Mouse (Mus musculus): ENCODE measurements around the gene Plscr3.
A peak's percentile ranks its signal among the peaks of the same experiment; 100 is the strongest.

The Plscr3 gene

GRCm38 (mm10) chr11:69846198-69846680 lies at the start of gene Plscr3:
Gene Plscr3, plus strand, starts transcription at chr11:69846376.
- peak; percentile 90 for DNase-seq (ENCODE audit: low spot score)

GRCm38 (mm10) chr11:69797924-69798323 lies 48.3 kb upstream of the Plscr3 start:
- DNase-seq (ENCODE audit: low spot score): no peak

- no peak for DNase-seq (ENCODE audit: low spot score)
Observed at GRCm38 (mm10) chr11:69799394-69800137, 46.6 kb upstream of the Plscr3 start.

GRCm38 (mm10) chr11:69800138-69800391 lies 46.1 kb upstream of the Plscr3 start:
- no peak for DNase-seq (ENCODE audit: low spot score)

- peak; percentile 55 for DNase-seq (ENCODE audit: low spot score)
Observed at GRCm38 (mm10) chr11:69800392-69801197, 45.6 kb upstream of the Plscr3 start.

GRCm38 (mm10) chr11:69801379-69801977 lies 44.7 kb upstream of the Plscr3 start, which contains the start of gene Fgf11:
Gene Fgf11, minus strand, starts transcription at chr11:69801857.
- no peak for DNase-seq (ENCODE audit: low spot score)

- peak; percentile 68 for DNase-seq (ENCODE audit: low spot score)
Observed at GRCm38 (mm10) chr11:69802648-69803105, 43.5 kb upstream of the Plscr3 start.

- no peak for DNase-seq (ENCODE audit: low spot score)
Observed at GRCm38 (mm10) chr11:69803328-69803727, 42.8 kb upstream of the Plscr3 start.

GRCm38 (mm10) chr11:69803786-69804651 lies 42.2 kb upstream of the Plscr3 start:
- DNase-seq (ENCODE audit: low spot score): peak; percentile 33

- no peak for DNase-seq (ENCODE audit: low spot score)
Observed at GRCm38 (mm10) chr11:69804652-69804940, 41.6 kb upstream of the Plscr3 start.

- no peak for DNase-seq (ENCODE audit: low spot score)
Observed at GRCm38 (mm10) chr11:69804972-69805909, 40.9 kb upstream of the Plscr3 start, which contains the start of gene Tmem102. Gene Tmem102, minus strand, starts transcription at chr11:69805624.

GRCm38 (mm10) chr11:69806378-69806777 lies 39.8 kb upstream of the Plscr3 start:
- no peak for DNase-seq (ENCODE audit: low spot score)

- no peak for DNase-seq (ENCODE audit: low spot score)
Observed at GRCm38 (mm10) chr11:69807641-69808040, 38.5 kb upstream of the Plscr3 start.

GRCm38 (mm10) chr11:69810280-69810679 lies 35.9 kb upstream of the Plscr3 start:
- DNase-seq (ENCODE audit: low spot score): no peak

- DNase-seq (ENCODE audit: low spot score): no peak
Observed at GRCm38 (mm10) chr11:69815155-69815554, 31.0 kb upstream of the Plscr3 start, which contains the start of gene Gm39566. Gene Gm39566, minus strand, starts transcription at chr11:69815298.

GRCm38 (mm10) chr11:69816520-69816919 lies 29.7 kb upstream of the Plscr3 start:
- DNase-seq (ENCODE audit: low spot score): no peak

- no peak for DNase-seq (ENCODE audit: low spot score)
Observed at GRCm38 (mm10) chr11:69818365-69818764, 27.8 kb upstream of the Plscr3 start, which contains the start of gene Spem2. Gene Spem2, minus strand, starts transcription at chr11:69818465.

- DNase-seq (ENCODE audit: low spot score): no peak
Observed at GRCm38 (mm10) chr11:69818871-69819270, 27.3 kb upstream of the Plscr3 start.

GRCm38 (mm10) chr11:69822080-69822479 lies 24.1 kb upstream of the Plscr3 start, which contains the start of gene Spem1:
Gene Spem1, minus strand, starts transcription at chr11:69822180.
- no peak for DNase-seq (ENCODE audit: low spot score)

GRCm38 (mm10) chr11:69823456-69823855 lies 22.7 kb upstream of the Plscr3 start:
- no peak for DNase-seq (ENCODE audit: low spot score)
